Mouse (Mus musculus) lung, postnatal 10 days (tissue): ENCODE measurements around the gene S100a16.

Experiments
- DNase-seq: peaks from one replicate; pipeline ENCODE4 v3.0.0; 2021

Gene S100a16

DNA sequence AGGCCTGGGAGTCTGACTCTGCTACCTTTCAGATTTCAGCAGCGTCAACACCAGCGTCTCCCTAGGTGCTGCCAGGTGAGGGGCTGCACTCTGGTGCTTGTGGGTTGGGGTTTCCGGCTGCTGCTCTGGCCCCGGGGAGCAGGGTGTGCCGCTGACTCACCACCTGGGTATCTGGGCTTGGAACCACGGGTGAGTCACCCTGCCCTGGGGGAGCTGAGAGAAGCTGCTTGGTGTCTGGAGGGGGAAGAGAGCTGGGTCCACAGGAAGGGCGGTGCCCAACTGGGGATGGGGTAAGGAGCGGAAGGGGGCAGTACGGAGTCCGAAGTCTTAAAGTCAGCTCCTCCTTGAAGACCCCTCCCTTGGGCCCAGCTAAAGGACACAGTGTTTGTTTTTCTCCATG, 49.9 kb downstream of the S100a16 start:
- DNase-seq: peak; percentile 78

DNA sequence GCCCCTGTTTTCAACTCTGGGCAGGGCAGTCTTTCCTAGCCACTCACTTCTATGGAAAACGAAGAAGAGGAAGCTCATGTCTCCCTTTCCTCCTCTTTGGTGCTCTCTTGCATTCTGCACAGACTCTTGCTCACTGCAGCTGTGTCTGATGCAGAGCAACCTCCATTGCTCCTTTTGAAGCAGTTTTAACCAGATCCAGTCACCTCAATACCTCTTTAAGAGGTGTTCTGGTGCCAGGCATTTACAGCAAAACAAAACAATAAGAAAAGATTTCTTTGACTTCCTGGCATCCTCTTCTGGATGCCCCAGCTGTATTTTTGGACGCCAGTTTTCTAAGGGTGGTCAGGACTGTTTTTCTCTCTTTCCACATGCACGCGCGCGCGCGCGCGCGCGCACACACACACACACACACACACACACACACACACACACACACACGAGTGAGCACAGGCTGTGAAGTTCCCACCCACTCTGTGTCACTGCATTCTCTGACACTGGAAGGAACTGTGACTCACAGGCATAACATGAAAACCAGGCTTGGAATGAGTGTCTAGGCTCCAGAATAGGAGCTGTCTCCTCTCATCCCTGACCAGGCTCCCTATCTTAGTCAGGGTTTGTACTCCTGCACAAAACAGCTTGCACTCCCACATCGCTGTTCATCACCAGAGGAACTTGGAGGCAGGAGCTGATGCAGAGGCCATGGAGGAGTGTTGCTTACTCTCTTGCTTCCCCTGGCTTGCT, 50.5 kb downstream of the S100a16 start:
- peak; percentile 42 for DNase-seq

DNA sequence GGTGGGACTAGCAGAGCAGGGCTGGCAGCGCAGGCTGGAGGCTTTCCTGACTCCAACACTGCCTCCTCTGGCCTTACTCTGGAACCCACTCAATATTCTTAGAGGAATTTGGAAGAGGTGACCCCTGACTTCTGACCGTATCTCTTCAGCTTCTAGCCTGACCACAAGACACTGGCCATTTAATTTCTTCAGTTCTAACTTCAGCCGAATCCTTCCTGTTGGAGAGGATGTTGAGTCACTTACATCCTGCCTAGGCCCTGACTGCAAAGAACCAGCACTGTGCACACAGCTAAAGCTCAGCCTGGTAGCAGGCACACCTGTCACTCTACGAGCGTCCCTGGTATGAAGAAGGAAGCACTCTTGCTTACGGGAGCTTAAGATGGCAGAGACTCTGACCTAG, 52.3 kb downstream of the S100a16 start:
- no peak for DNase-seq

DNA sequence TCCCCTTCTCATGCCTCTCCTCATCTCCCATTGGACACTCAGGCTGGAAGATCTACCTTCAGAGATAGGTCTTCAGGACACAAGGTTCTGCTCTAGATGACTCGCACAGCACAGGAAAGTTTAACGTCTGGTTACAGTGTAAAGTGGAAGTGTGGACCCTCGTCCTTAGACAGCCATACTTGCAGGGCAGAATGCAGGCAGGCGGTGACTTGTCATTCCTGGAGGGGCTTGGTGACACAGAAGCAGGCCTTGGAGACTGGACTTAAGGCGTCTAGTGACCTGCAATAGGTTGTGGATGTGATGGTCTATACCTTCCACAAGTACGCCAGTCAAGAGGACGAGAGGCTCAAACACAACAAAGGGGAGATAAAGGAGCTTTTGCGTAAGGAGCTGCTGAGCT, 52.9 kb downstream of the S100a16 start, which contains the start of gene S100a2:
Gene S100a2, plus strand, starts transcription at position 301 of the 400 bp plus-strand sequence.
- DNase-seq: no peak
